Mouse (Mus musculus) liver, adult 2 months (tissue): ENCODE measurements at regions not wholly inside any gene's neighbourhood (a gene's known extent, or its start where the extent isn't known, plus 50 kb on each side); places are given as distances from the start of the nearest gene placed in this dataset.

Experiments
- CTCF ChIP-seq: fragments of 200-500 bp; IDR thresholded peaks from 2 replicates; pipeline ENCODE4 v1.5.1; 2011; ENCODE audit warnings: low read depth, low read length, control low read depth
- POLR2A ChIP-seq: fragments of 200-500 bp; IDR thresholded peaks from 2 replicates; pipeline ENCODE4 v1.6.1; 2011; ENCODE audit warnings: low read length, control low read depth; ENCODE audit not compliant: insufficient read depth; ENCODE audit errors: extremely low read depth

GRCm38 (mm10) chr12:5856421-5856820 lies 480.9 kb upstream of the Klhl29 start:
- TF ChIP-seq POLR2A (no peak), CTCF (no peak)
